Mouse (Mus musculus): ENCODE data around the gene Fam118a. TPM values are rescaled to one million over a fixed set of nuclear protein-coding genes. Genes with fewer than 3 reads are reported as not detected.
"Not testable (repeated sequence)": the region's sequence is repeated elsewhere in the genome, so short reads cannot be mapped to it uniquely, and the experiment has no call there.

The Fam118a gene
- polyA plus RNA-seq, 1 experiment from 2014 or later: 5.4 TPM

DNA sequence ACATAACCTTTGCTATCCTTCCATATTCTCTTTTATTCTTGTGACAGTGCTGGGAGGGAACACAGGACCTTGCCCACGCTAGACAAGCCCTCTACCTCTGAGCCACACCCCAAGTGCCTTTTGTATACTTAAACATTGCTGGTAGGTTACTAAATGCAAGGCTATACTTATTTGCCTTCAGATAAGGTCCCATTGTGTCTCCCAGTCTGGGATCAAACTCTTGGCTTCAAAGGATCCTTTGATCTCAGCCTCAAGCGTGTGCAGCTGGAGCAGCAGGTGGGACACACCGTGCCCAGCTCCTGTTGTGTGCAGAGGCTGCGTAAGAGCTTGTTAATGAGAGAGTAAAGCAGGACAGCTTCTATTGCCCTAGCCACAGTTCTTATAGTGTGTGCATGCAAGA is 1.0 kb upstream of the Fam118a start:
- Histone ChIP-seq H3K9ac (ENCODE audit: low read depth, low read length) (no peak overlapping the region), H3K9me3 (replicated peaks; ENCODE audit: control insufficient read depth, low read length) (no peaks in the 10 kb centered on the region), H3K36me3 (ENCODE audit: control insufficient read depth, insufficient read depth) (no peaks in the 10 kb centered on the region), H3K27me3 (ENCODE audit: control insufficient read depth, insufficient read depth, low read depth, low read length) (no peaks in the 10 kb centered on the region), H3K27ac (ENCODE audit: low read length) (no peak overlapping the region), H3K4me2 (ENCODE audit: low read depth, low read length) (no peak overlapping the region), H3K4me3 (ENCODE audit: low read depth, low read length) (no peak overlapping the region), H3K4me1 (ENCODE audit: control insufficient read depth, low read depth, low read length) (no peaks in the 10 kb centered on the region)
- 58% methylated on average over 4 of the region's 4 CpGs for WGBS (ENCODE audit: insufficient replicate concordance)
- no peak for ATAC-seq (ENCODE audit: low read depth)

GRCm38 (mm10) chr15:85030643-85031042 is 1.9 kb downstream of the Fam118a start:
- ATAC-seq (ENCODE audit: low read depth): not testable (repeated sequence)

DNA sequence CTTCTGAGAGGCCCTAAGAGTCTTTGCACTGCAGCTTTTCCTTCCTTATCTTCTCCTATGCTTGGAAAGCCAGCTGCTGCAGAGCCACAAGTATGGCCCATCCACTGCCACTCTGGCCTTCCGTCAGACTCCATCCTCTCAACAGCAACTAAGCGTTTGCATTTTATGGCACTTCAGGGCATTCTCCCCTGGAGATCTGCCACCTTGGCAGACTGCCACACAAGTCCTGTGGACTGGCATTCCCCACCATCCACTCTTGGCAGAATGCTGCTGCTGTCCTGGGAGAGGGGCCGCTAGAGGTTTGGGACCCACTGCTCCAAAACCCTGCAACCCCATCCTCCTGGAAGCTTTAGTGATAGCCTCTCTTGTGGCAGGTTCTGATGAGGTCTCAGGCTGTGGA is 3.1 kb downstream of the Fam118a start:
- no peak overlapping the region for H3K27ac ChIP-seq (ENCODE audit: low read length)
- ATAC-seq (ENCODE audit: low read depth): no peak
- no peak overlapping the region for H3K4me2 ChIP-seq (ENCODE audit: low read depth, low read length)
- no peaks in the 10 kb centered on the region for H3K9me3 ChIP-seq (replicated peaks; ENCODE audit: control insufficient read depth, low read length)
- 50% methylated on average over 3 of the region's 3 CpGs for WGBS (ENCODE audit: insufficient replicate concordance)
- no peaks in the 10 kb centered on the region for H3K36me3 ChIP-seq (ENCODE audit: control insufficient read depth, insufficient read depth)
- no peaks in the 10 kb centered on the region for H3K27me3 ChIP-seq (ENCODE audit: control insufficient read depth, insufficient read depth, low read depth, low read length)
- no peak overlapping the region for H3K9ac ChIP-seq (ENCODE audit: low read depth, low read length)
- peaks cover 6% of the 10 kb centered on the region for H3K4me1 ChIP-seq (ENCODE audit: control insufficient read depth, low read depth, low read length)
- H3K4me3 ChIP-seq (ENCODE audit: low read depth, low read length): no peak overlapping the region

More at GRCm38 (mm10) chr15:85030643-85031042, 1.9 kb downstream of the Fam118a start:
- not testable (repeated sequence) for H3K4me2 ChIP-seq (ENCODE audit: low read depth, low read length); H3K9me3 ChIP-seq (replicated peaks; ENCODE audit: control insufficient read depth, low read length); H3K4me3 ChIP-seq (ENCODE audit: low read depth, low read length); H3K4me1 ChIP-seq (ENCODE audit: control insufficient read depth, low read depth, low read length); H3K36me3 ChIP-seq (ENCODE audit: control insufficient read depth, insufficient read depth); H3K27ac ChIP-seq (ENCODE audit: low read length); H3K27me3 ChIP-seq (ENCODE audit: control insufficient read depth, insufficient read depth, low read depth, low read length); H3K9ac ChIP-seq (ENCODE audit: low read depth, low read length)
- WGBS (ENCODE audit: insufficient replicate concordance): 28% methylated on average over 1 of the region's 1 CpGs

DNA sequence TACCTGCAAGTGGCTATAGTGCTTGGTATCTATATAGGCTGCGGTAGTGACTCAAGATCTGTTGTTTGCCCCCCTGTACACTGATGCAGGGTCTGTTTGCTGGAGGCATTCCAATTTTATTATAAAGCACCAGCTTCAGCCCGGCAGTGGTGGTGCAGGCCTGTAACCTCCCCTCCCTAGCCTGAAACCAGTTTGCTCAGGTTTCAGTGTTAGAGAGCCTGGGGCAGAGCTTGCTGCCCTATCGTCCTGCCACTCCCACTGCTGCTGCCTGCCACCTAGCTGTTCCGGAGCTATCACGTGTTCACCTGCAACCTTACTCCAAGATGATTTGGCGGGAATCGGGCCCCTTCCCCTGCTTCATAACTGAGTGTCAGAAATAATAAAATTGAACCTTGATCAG is 5.2 kb downstream of the Fam118a start:
- not testable (repeated sequence) for H3K9me3 ChIP-seq (replicated peaks; ENCODE audit: control insufficient read depth, low read length); ATAC-seq (ENCODE audit: low read depth); H3K4me2 ChIP-seq (ENCODE audit: low read depth, low read length); H3K9ac ChIP-seq (ENCODE audit: low read depth, low read length); H3K27me3 ChIP-seq (ENCODE audit: control insufficient read depth, insufficient read depth, low read depth, low read length); H3K36me3 ChIP-seq (ENCODE audit: control insufficient read depth, insufficient read depth); H3K4me3 ChIP-seq (ENCODE audit: low read depth, low read length); H3K27ac ChIP-seq (ENCODE audit: low read length); H3K4me1 ChIP-seq (ENCODE audit: control insufficient read depth, low read depth, low read length)
- WGBS (ENCODE audit: insufficient replicate concordance): 55% methylated on average over 7 of the region's 7 CpGs

GRCm38 (mm10) chr15:85036566-85037342 is 8.0 kb downstream of the Fam118a start:
- Histone ChIP-seq H3K4me2 (ENCODE audit: low read depth, low read length) (peak overlapping the region; percentile 86), H3K4me1 (ENCODE audit: control insufficient read depth, low read depth, low read length) (peaks cover 9% of the 10 kb centered on the region), H3K27me3 (ENCODE audit: control insufficient read depth, insufficient read depth, low read depth, low read length) (no peaks in the 10 kb centered on the region), H3K9me3 (replicated peaks; ENCODE audit: control insufficient read depth, low read length) (no peaks in the 10 kb centered on the region), H3K36me3 (ENCODE audit: control insufficient read depth, insufficient read depth) (no peaks in the 10 kb centered on the region), H3K9ac (ENCODE audit: low read depth, low read length) (peak overlapping the region; percentile 73), H3K4me3 (ENCODE audit: low read depth, low read length) (peak overlapping the region; percentile 74), H3K27ac (ENCODE audit: low read length) (peak overlapping the region; percentile 66)
- under 1% methylated on average over 54 of the region's 75 CpGs for WGBS (ENCODE audit: insufficient replicate concordance)
- ATAC-seq (ENCODE audit: low read depth): peak; percentile 95

- Histone ChIP-seq H3K27ac (ENCODE audit: low read length) (peak overlapping the region; percentile 8; the same call in 1 of the 2 replicates), H3K36me3 (ENCODE audit: control insufficient read depth, insufficient read depth) (no peaks in the 10 kb centered on the region), H3K9ac (ENCODE audit: low read depth, low read length) (peak overlapping the region; percentile 73), H3K27me3 (ENCODE audit: control insufficient read depth, insufficient read depth, low read depth, low read length) (no peaks in the 10 kb centered on the region), H3K4me3 (ENCODE audit: low read depth, low read length) (peak overlapping the region; percentile 74), H3K4me1 (ENCODE audit: control insufficient read depth, low read depth, low read length) (peaks cover 11% of the 10 kb centered on the region), H3K9me3 (replicated peaks; ENCODE audit: control insufficient read depth, low read length) (no peaks in the 10 kb centered on the region), H3K4me2 (ENCODE audit: low read depth, low read length) (peak overlapping the region; percentile 86)
- WGBS (ENCODE audit: insufficient replicate concordance): 3% methylated on average over 8 of the region's 8 CpGs
- no peak for ATAC-seq (ENCODE audit: low read depth)
These were observed 8.6 kb downstream of the Fam118a start for GRCm38 (mm10) chr15:85037343-85037690.

GRCm38 (mm10) chr15:85041546-85042225 is 12.9 kb downstream of the Fam118a start:
- Histone ChIP-seq H3K36me3 (ENCODE audit: control insufficient read depth, insufficient read depth) (no peaks in the 10 kb centered on the region), H3K27ac (ENCODE audit: low read length) (no peak overlapping the region), H3K9ac (ENCODE audit: low read depth, low read length) (no peak overlapping the region), H3K4me1 (ENCODE audit: control insufficient read depth, low read depth, low read length) (peaks cover 7% of the 10 kb centered on the region), H3K4me3 (ENCODE audit: low read depth, low read length) (no peak overlapping the region), H3K27me3 (ENCODE audit: control insufficient read depth, insufficient read depth, low read depth, low read length) (no peaks in the 10 kb centered on the region), H3K4me2 (ENCODE audit: low read depth, low read length) (no peak overlapping the region), H3K9me3 (replicated peaks; ENCODE audit: control insufficient read depth, low read length) (no peaks in the 10 kb centered on the region)
- ATAC-seq (ENCODE audit: low read depth): no peak
- WGBS (ENCODE audit: insufficient replicate concordance): 68% methylated on average over 10 of the region's 10 CpGs

DNA sequence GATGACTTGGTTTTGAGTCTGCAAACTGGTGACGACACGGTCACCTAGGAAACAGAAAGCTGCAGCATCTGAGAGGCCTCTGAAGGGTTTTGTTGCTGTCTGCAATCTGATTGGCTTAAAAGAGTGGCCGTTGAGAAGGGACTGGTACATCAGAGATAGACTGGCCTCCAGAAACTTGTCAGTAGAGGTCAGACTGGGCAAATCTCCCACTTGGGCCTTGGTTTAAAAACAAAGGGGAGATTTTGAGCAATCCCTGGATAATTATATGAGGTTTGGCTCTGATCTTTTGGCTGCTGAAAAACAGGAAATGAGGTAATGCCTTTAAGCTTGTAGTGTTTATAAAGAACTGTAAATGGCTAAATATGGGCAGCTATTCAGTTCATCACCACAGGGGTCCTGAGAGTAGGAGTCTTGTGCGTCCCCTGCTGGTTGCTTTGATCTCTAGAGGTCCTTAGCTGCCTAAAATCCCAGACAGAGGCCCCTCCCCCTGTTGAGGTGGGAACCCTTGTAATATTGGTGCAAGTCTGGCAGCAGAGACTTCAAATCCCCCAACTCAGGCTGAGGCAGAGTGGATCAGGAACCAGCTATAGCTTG is 13.7 kb downstream of the Fam118a start:
- no peaks in the 10 kb centered on the region for H3K27me3 ChIP-seq (ENCODE audit: control insufficient read depth, insufficient read depth, low read depth, low read length)
- no peak overlapping the region for H3K4me2 ChIP-seq (ENCODE audit: low read depth, low read length)
- 31% methylated on average over 4 of the region's 4 CpGs for WGBS (ENCODE audit: insufficient replicate concordance)
- no peak overlapping the region for H3K9ac ChIP-seq (ENCODE audit: low read depth, low read length)
- no peak for ATAC-seq (ENCODE audit: low read depth)
- H3K4me1 ChIP-seq (ENCODE audit: control insufficient read depth, low read depth, low read length): peaks cover 5% of the 10 kb centered on the region
- H3K4me3 ChIP-seq (ENCODE audit: low read depth, low read length): no peak overlapping the region
- no peak overlapping the region; the same call in 1 of the 2 replicates for H3K27ac ChIP-seq (ENCODE audit: low read length)
- no peaks in the 10 kb centered on the region for H3K36me3 ChIP-seq (ENCODE audit: control insufficient read depth, insufficient read depth)
- H3K9me3 ChIP-seq (replicated peaks; ENCODE audit: control insufficient read depth, low read length): no peaks in the 10 kb centered on the region

DNA sequence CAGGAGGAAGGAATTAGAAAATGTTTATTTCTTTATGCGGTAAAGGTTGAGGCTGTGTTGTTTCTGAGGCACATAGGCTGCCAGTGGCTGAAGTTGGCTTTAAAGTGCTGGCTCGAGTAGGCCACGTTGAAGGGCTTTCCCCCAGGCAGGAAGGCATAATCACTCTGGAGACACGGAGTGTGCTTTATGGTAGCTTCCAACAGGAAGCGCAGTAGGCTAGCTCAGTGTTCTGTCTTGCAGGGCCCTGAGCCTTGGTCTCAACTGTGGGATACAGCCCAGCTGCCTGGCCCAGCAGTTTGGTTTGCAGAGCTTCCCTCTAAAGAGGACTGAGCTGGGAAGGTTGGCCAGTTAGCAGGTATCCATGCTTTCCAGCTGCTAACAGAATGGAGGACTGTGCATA is 14.4 kb downstream of the Fam118a start:
- H3K4me2 ChIP-seq (ENCODE audit: low read depth, low read length): no peak overlapping the region
- peaks cover 3% of the 10 kb centered on the region for H3K4me1 ChIP-seq (ENCODE audit: control insufficient read depth, low read depth, low read length)
- no peak overlapping the region for H3K4me3 ChIP-seq (ENCODE audit: low read depth, low read length)
- no peak overlapping the region for H3K9ac ChIP-seq (ENCODE audit: low read depth, low read length)
- ATAC-seq (ENCODE audit: low read depth): no peak
- no peaks in the 10 kb centered on the region for H3K27me3 ChIP-seq (ENCODE audit: control insufficient read depth, insufficient read depth, low read depth, low read length)
- no peaks in the 10 kb centered on the region for H3K36me3 ChIP-seq (ENCODE audit: control insufficient read depth, insufficient read depth)
- H3K27ac ChIP-seq (ENCODE audit: low read length): no peak overlapping the region
- no peaks in the 10 kb centered on the region for H3K9me3 ChIP-seq (replicated peaks; ENCODE audit: control insufficient read depth, low read length)
- WGBS (ENCODE audit: insufficient replicate concordance): 51% methylated on average over 5 of the region's 5 CpGs

All from liver, embryonic 16.5 days (tissue).